Mouse (Mus musculus): ENCODE data around the gene Reps1.

GRCm38 (mm10) chr10:18107471-18107870, 51.8 kb downstream of the Reps1 start:
- peak; percentile 32; the same call in 1 of the 2 replicates for TF ChIP-seq CTCF (IDR thresholded peaks at IDR 0.05; ENCODE audit: borderline replicate concordance, extremely low read depth, insufficient read depth, insufficient read length)
- TF ChIP-seq POLR2A (IDR thresholded peaks at IDR 0.05; ENCODE audit: borderline replicate concordance, extremely low read depth, insufficient read depth, insufficient read length, poor library complexity, severe bottlenecking) = no peak
